Mouse (Mus musculus) intestine, embryonic 14.5 days (tissue): ENCODE results near the gene Fhit. TPM values are rescaled to one million over a fixed set of nuclear protein-coding genes. Genes with fewer than 3 reads are reported as not detected.

ENCODE experiments used
- ATAC-seq: fragments of 200-750 bp; cut with Nextera tagmentation; replicated peaks from 2 replicates; pipeline ENCODE4 v1.8.0; 2017; ENCODE audit warnings: low read depth, moderate number of reproducible peaks, moderate TSS enrichment, moderate library complexity; ENCODE audit not compliant: low FRiP score, low TSS enrichment
- DNase-seq: peaks from one replicate; pipeline ENCODE4 v3.0.0-alpha.2; 2018; ENCODE audit warnings: low spot score
- H3K27ac ChIP-seq: fragments of 300-500 bp; sonication (generic); 2 replicates; pipeline ENCODE4 v1.5.1; 2014; ENCODE audit warnings: low read depth, mild to moderate bottlenecking, control low read depth
- H3K27me3 ChIP-seq: fragments of 300-500 bp; sonication (generic); replicated peaks from 2 replicates; pipeline ENCODE4 v1.6.1; 2014; ENCODE audit warnings: low read length, control low read depth; ENCODE audit not compliant: control insufficient read depth, insufficient read depth
- H3K36me3 ChIP-seq: fragments of 300-500 bp; sonication (generic); 2 replicates; pipeline ENCODE4 v1.6.1; 2014; ENCODE audit warnings: low read length, control low read depth; ENCODE audit not compliant: control insufficient read depth, insufficient read depth
- H3K4me1 ChIP-seq: fragments of 300-500 bp; sonication (generic); replicated peaks from 2 replicates; pipeline ENCODE4 v1.6.1; 2014; ENCODE audit warnings: low read length, control low read depth, mixed read lengths; ENCODE audit not compliant: control insufficient read depth, insufficient read depth
- H3K4me2 ChIP-seq: fragments of 300-500 bp; sonication (generic); 2 replicates; pipeline ENCODE4 v1.6.1; 2014; ENCODE audit warnings: low read length
- H3K4me3 ChIP-seq: fragments of 300-500 bp; sonication (generic); 2 replicates; pipeline ENCODE4 v1.5.1; 2014; ENCODE audit warnings: low read depth, low read length, control low read depth, mixed read lengths
- H3K9ac ChIP-seq: fragments of 300-500 bp; sonication (generic); 2 replicates; pipeline ENCODE4 v1.6.1; 2014; ENCODE audit warnings: mild to moderate bottlenecking, low read length
- H3K9me3 ChIP-seq: fragments of 300-500 bp; sonication (generic); 2 replicates; pipeline ENCODE4 v1.6.1; 2016; ENCODE audit warnings: low read length, control low read depth; ENCODE audit not compliant: control insufficient read depth
- WGBS: fragments of 180-500 bp; shearing (Covaris S2); extraction: QIAGEN DNeasy Blood & Tissue Kit; methylation state at CpG from one replicate; pipeline ENCODE4 v1.1.7; 2014; 5-methylcytosine and 5-hydroxymethylcytosine counted together
- polyA plus RNA-seq: library from polyadenylated mRNA; unstranded; fragments of >200 nt; fragmentation: Nextera tagmentation; extraction: Ambion mirVana; gene quantifications from 2 replicates; pipeline ENCODE4 v1.2.1, GENCODE M21; 2014

Gene Fhit
- polyA plus RNA-seq, 1 experiment from 2014 or later, result 15.6 TPM

DNA sequence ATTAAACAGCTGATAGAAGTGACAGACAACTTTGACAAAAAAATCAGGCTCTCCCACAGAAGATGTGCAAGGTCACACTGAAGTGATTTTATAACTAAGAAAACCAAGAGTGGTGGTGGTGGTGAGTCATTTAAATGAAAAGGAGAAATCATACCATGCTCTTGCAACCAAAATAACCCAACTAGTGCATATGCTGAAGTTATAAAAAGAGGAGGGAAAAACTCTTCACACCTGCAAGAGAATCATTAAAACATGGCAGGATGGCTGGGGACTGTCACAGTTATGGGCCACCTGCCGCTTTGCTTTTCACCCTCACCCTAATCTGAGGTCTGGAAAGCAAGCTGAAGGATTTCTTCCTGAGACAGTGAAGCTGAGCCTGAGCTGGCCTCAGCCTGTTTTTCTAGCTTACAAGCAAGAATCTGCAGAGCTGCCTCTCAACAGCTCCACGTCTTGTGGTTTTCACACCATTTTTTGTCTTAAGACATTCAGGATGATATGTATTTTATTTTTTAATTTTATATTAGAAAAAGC is 1125.1 kb downstream of the Fhit start:
- Histone ChIP-seq H3K9ac (no peak overlapping the region), H3K9me3 (no peaks in the 10 kb centered on the region), H3K4me3 (no peak overlapping the region), H3K4me2 (no peak overlapping the region), H3K36me3 (no peaks in the 10 kb centered on the region), H3K27me3 (no peaks in the 10 kb centered on the region), H3K27ac (no peak overlapping the region), H3K4me1 (no peaks in the 10 kb centered on the region)
- DNase-seq (no peak), ATAC-seq (no peak)
- WGBS, result 65% methylated on average over 2 of the region's 2 CpGs

DNA sequence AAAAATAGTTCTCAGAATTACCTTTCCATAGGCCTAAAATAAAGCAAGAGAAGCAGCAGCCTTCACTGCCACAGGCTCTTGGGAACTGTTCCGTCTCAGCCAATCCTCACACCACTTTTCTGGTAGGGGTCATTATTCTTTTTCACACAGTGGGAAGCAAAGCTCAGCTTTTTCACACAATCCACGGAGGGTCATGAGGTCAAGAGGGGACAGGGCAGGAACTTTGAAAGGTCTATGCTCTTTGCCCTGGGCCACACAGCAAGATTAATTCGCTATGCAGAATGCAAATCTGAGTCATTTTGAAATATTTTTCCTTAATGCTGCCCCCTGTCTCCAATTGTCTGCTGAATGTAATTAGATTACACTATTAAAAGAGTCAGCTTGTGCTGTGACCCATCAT is 1126.2 kb downstream of the Fhit start:
- no peaks in the 10 kb centered on the region for H3K9me3 ChIP-seq
- no peak overlapping the region for H3K27ac ChIP-seq
- no peak overlapping the region for H3K4me3 ChIP-seq
- no peak for ATAC-seq
- no peak for DNase-seq
- H3K9ac ChIP-seq, result no peak overlapping the region
- H3K27me3 ChIP-seq, result no peaks in the 10 kb centered on the region
- WGBS, result 44% methylated on average over 3 of the region's 3 CpGs
- no peaks in the 10 kb centered on the region for H3K36me3 ChIP-seq
- no peak overlapping the region for H3K4me2 ChIP-seq
- H3K4me1 ChIP-seq, result no peaks in the 10 kb centered on the region

DNA sequence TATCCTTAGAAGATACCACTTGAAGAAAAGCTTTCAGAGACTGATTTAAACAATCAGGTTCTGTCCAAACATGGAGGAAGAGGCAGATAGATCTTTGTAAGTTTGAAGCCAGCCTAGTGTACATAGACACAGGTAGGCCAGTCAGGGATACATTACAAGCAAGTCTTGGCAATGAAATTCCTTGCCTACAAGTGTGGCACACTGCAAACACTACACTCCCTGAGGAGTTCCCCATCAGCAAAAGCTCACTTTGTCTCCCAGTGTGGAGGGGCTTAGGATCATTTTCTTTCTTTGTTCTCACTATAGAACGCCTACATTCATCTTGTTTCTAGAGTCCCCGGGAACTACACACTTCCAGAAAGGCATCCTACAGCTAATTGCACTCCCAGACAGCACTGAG is 1126.6 kb downstream of the Fhit start:
- Histone ChIP-seq H3K9me3 (no peaks in the 10 kb centered on the region), H3K4me3 (no peak overlapping the region), H3K27ac (no peak overlapping the region), H3K9ac (no peak overlapping the region), H3K27me3 (no peaks in the 10 kb centered on the region), H3K4me2 (no peak overlapping the region), H3K4me1 (no peaks in the 10 kb centered on the region), H3K36me3 (no peaks in the 10 kb centered on the region)
- DNase-seq, result no peak
- WGBS, result 66% methylated on average over 2 of the region's 2 CpGs
- no peak for ATAC-seq

DNA sequence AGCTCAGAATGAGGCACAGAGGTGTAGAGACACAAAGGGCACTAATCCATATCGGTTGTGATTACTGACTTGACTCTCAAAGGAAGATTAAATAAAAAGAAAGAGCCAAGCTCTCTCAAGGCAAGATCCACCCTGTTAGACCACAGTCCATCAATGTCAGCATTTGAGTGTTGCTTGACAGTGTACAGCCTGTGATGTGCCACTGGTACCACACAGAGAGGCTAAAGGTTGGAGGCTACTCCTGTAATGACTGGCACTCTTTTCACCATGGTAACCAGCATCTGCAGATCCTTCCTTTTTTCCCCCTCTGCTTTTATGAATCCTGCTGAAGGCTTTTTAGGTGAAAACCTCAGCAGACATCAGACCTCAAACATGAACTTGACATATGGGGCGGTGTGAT is 1138.5 kb downstream of the Fhit start:
- DNase-seq, result no peak
- no peaks in the 10 kb centered on the region for H3K4me1 ChIP-seq
- H3K9me3 ChIP-seq, result no peaks in the 10 kb centered on the region
- WGBS, result 97% methylated on average over 2 of the region's 2 CpGs
- H3K9ac ChIP-seq, result no peak overlapping the region
- no peaks in the 10 kb centered on the region for H3K36me3 ChIP-seq
- no peak overlapping the region for H3K27ac ChIP-seq
- H3K4me2 ChIP-seq, result no peak overlapping the region
- no peak for ATAC-seq
- no peak overlapping the region for H3K4me3 ChIP-seq
- no peaks in the 10 kb centered on the region for H3K27me3 ChIP-seq

DNA sequence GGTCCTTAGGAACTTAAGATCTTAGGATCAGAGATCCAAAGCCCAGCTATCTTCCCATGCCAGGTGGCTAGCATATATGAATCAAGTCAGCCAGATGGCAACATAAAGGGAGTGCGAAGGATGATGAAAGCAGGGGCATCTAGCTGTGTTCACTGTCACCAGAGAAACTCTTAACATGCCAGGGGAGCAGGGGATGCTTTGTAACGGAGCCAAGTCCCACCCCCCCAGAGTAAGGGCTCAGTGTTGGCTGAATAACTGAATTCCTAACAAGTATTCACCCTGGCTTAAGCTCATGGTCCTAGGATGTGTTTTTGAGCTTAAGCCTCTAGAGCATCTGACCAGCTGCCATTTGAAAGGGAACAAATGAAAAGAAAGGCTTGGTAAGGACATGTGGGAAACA is 1139.5 kb downstream of the Fhit start:
- Histone ChIP-seq H3K36me3 (no peaks in the 10 kb centered on the region), H3K27ac (no peak overlapping the region), H3K9me3 (no peaks in the 10 kb centered on the region), H3K4me2 (no peak overlapping the region), H3K27me3 (no peaks in the 10 kb centered on the region), H3K9ac (no peak overlapping the region), H3K4me3 (no peak overlapping the region), H3K4me1 (no peaks in the 10 kb centered on the region)
- WGBS, result 78% methylated on average over 2 of the region's 2 CpGs
- DNase-seq, result no peak
- no peak for ATAC-seq

DNA sequence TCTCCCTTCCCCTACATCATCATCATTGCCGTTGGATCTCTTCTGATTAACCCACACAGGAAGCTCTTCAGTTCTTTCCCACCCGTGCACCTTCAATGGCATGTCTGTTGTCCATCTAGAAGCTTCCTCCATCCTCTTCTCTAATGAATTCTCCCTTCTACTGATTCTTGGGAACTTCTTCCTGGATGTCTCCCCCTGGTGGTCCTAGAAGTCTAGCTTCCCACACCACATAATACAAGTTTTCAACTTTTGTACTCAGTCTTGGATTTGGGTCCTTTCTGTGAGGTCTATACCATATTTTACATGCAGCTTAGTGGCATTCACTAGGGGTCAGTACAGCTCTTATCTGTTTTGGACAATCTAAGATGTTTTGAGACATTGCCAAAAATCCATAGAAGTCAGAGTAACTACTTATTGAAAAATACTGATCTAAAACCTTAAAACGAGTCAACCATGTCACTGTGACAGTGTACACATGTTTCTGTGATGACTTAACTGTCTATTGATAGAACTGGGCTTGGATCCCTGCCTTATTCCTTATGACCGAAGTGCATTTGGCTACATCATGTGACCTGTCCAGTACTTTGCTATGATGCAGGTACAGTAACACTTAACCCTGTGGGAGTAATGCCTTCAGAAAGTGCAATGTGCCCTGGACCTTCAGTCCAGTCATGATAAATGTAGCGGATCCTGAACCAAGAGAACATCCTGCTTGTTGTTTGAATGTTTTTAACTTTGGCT is 1141.3 kb downstream of the Fhit start:
- no peak overlapping the region for H3K4me3 ChIP-seq
- no peaks in the 10 kb centered on the region for H3K27me3 ChIP-seq
- ATAC-seq, result no peak
- H3K4me1 ChIP-seq, result no peaks in the 10 kb centered on the region
- 79% methylated on average over 5 of the region's 5 CpGs for WGBS
- no peaks in the 10 kb centered on the region for H3K36me3 ChIP-seq
- no peak overlapping the region for H3K9ac ChIP-seq
- DNase-seq, result no peak
- no peaks in the 10 kb centered on the region for H3K9me3 ChIP-seq
- H3K27ac ChIP-seq, result no peak overlapping the region
- H3K4me2 ChIP-seq, result no peak overlapping the region

DNA sequence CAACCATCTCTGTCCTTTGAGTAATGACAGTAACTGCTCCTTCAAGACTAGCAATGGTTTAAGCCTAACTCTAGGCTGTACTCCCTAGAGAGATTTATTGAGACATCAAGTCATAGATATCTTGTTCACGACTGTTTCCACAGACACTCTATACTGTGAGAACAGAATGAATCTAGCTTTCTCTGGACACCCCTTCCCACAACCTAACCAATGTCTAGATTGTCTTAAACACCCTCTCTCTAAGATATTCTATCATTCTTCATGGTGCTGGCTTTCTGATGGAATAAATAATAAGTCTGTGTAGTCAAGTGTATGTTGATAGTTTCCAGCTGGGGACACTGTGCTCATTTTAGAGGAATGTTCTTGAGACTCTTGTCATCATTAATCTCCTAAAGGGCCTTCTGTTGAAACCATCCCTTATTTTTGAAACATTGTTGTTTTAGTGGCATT is 1148.0 kb downstream of the Fhit start:
- Histone ChIP-seq H3K27ac (no peak overlapping the region), H3K36me3 (no peaks in the 10 kb centered on the region), H3K9ac (no peak overlapping the region), H3K4me1 (no peaks in the 10 kb centered on the region), H3K27me3 (no peaks in the 10 kb centered on the region), H3K9me3 (no peaks in the 10 kb centered on the region), H3K4me2 (no peak overlapping the region), H3K4me3 (no peak overlapping the region)
- 38% methylated on average over 1 of the region's 1 CpGs for WGBS
- ATAC-seq, result no peak
- no peak for DNase-seq

DNA sequence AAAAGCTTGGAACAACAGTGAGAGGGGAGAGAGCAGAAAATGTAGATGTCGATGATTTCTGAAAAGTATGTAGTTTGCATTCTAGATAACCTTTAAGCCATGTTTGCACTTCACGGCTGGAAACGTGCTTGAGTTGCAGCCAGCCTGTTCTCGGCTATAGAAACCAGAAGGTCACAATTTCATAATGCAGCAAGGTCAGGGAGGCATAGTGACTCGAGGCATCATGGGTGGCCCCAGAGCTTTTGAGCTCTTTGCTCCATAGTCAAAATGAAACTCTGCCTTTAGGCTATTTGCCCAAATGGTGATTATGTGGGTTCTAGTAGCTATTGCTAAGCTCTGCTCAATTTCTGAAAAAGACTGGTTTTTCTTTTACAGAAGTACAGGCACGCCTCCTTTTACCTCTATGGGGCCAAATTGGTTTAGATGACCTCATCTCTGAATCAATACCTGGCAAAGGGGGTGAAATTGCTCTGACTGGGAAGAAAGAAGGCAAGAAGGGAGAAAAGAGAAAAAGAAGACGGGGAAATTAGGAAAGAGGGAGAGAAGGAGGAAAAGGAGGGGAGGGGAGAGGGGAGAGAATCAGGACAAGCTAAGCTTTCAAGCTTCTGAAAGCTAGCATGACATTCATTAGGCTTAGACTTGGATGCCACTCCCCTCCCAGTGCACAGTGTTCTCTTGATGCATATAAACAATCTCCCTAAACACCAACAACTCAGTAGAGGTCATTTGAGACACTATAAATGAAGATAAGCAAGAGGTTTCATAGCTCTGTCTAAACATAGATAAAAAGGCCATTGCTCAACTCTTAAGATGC is 1148.6 kb downstream of the Fhit start:
- 55% methylated on average over 7 of the region's 7 CpGs for WGBS
- DNase-seq (no peak), ATAC-seq (no peak)
- no peaks in the 10 kb centered on the region for H3K4me1 ChIP-seq
- no peak overlapping the region for H3K4me3 ChIP-seq
- no peak overlapping the region for H3K4me2 ChIP-seq
- H3K9ac ChIP-seq, result no peak overlapping the region
- no peak overlapping the region for H3K27ac ChIP-seq
- no peaks in the 10 kb centered on the region for H3K27me3 ChIP-seq
- H3K36me3 ChIP-seq, result no peaks in the 10 kb centered on the region
- no peaks in the 10 kb centered on the region for H3K9me3 ChIP-seq
